Comparison of ENCODE assay signal across 27 mouse cellular contexts in the genomic region with DNA sequence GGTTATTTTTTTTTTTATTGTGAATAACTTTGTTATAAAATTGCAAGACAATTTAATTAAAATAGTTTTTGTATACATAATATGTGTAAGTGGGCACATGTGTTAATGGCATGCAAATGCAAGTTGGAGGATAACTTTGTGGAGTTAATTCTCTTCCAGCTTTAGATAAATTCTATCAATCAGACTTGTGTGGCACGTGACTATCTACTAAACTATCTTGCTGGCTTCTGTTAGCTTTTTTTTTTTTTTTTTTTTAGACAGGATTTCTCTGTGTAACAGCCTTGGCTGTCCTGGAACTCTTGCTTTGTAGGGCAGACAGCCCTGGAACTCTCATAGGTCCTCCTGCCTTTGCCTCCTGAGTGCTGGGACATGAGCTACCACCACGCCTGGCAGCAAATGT. TPM values are rescaled to one million over a fixed set of nuclear protein-coding genes. Genes with fewer than 3 reads are reported as not detected.
A peak's percentile ranks its signal among the peaks of the same experiment; 100 is the strongest.
DNase-seq lines count a peak whose midpoint lies in the region; ATAC-seq and TF ChIP-seq lines count a peak whose summit lies in the region.
"Had no signal": no experiment of that assay in that cellular context is flagged by ENCODE, and none has a peak within 500 bp of the region (broad histone marks: within the 10 kb centered on the region; RNA-seq: fewer than 3 reads in every experiment).

No protein-coding gene starts in this region.

- no peak overlapping the region for H3K27ac ChIP-seq in midbrain, embryonic 11.5 days (ENCODE audit: low read depth, low read length)
- H3K27ac ChIP-seq in midbrain, postnatal 0 days (ENCODE audit: low read depth, low read length) = no peak overlapping the region
- H3K27ac ChIP-seq in CH12.LX (ENCODE audit: insufficient read depth, low read depth) = no peak overlapping the region
- H3K27ac ChIP-seq in MEL (ENCODE audit: control insufficient read depth, low read depth, low read length) = no peak overlapping the region

- no peak for TF ChIP-seq RAD21 in CH12.LX (IDR thresholded peaks at IDR 0.05; ENCODE audit: low read depth, low read length)
- no peak for TF ChIP-seq RAD21 in MEL (IDR thresholded peaks at IDR 0.05; ENCODE audit: low read depth, low read length)

- DNase-seq in heart, adult 11 months = peak; percentile 70
- no peak for DNase-seq in heart, postnatal 10 days
- DNase-seq in midbrain, embryonic 11.5 days (ENCODE audit: low spot score, missing footprints) = peak; percentile 23
- no peak for DNase-seq in midbrain, postnatal 0 days (ENCODE audit: low spot score)
- DNase-seq in CH12.LX (ENCODE audit: extremely low read depth) = no peak
- DNase-seq in MEL (ENCODE audit: low read depth, low spot score) = no peak
- DNase-seq in adrenal gland, postnatal 4 days (ENCODE audit: low spot score in 2 of 2) = no peak
- no peak for DNase-seq in kidney, postnatal 14 days
- DNase-seq: adrenal gland, adult 2 months; adrenal gland, adult 8-10 months; adrenal gland, postnatal 10 days; adrenal gland, postnatal 14 days; adrenal gland, postnatal 25 days; adrenal gland, postnatal 36 days; B cell, adult 2 months; cerebellum, adult 11 months; cerebellum, adult 11-12 months; cerebellum, adult 18-20 months; cerebellum, adult 2 months; cerebellum, adult 8-10 months had no signal

- no peak overlapping the region for H3K9ac ChIP-seq in midbrain, embryonic 11.5 days (ENCODE audit: low read length)
- H3K9ac ChIP-seq in midbrain, postnatal 0 days (replicated peaks; ENCODE audit: low read length, poor library complexity, severe bottlenecking) = no peak overlapping the region
- H3K9ac ChIP-seq in CH12.LX (ENCODE audit: insufficient read depth, low read depth) (no peak overlapping the region), MEL (ENCODE audit: control insufficient read depth, low read depth, low read length, poor library complexity, severe bottlenecking) (no peak overlapping the region)

- no peaks in the 10 kb centered on the region for H3K4me1 ChIP-seq in midbrain, embryonic 11.5 days (ENCODE audit: control insufficient read depth, insufficient read depth, low read length)
- H3K4me1 ChIP-seq in midbrain, postnatal 0 days (ENCODE audit: insufficient read depth, low read length) = no peaks in the 10 kb centered on the region
- H3K4me1 ChIP-seq in CH12.LX (ENCODE audit: control insufficient read depth in 1 of 2, insufficient read depth in 2 of 2) (no peaks in the 10 kb centered on the region), MEL (ENCODE audit: control insufficient read depth in 1 of 2, insufficient read depth in 2 of 2, low read length in 2 of 2) (no peaks in the 10 kb centered on the region)

- dilution Hi-C loops in CH12.LX (cut with MboI; ENCODE audit: extremely low pct_ligation_motif_present, extremely low pct_unique_long_range_greater_than_20kb, low sequenced_read_pairs) = no loop called here

- no peak overlapping the region for H3K4me3 ChIP-seq in midbrain, embryonic 11.5 days (ENCODE audit: low read depth, low read length)
- no peak overlapping the region for H3K4me3 ChIP-seq in midbrain, postnatal 0 days (ENCODE audit: low read depth, low read length)
- H3K4me3 ChIP-seq in CH12.LX (replicated peaks in 1 of 3; ENCODE audit: low read depth in 2 of 3, low read length in 2 of 3, poor library complexity in 1 of 3) (no peak overlapping the region), MEL (ENCODE audit: control insufficient read depth in 1 of 2, insufficient read depth in 1 of 2, low read depth in 2 of 2, low read length in 2 of 2) (no peak overlapping the region)

- 72% methylated on average over 2 of the region's 2 CpGs for WGBS in midbrain, embryonic 11.5 days
- WGBS in midbrain, postnatal 0 days = 73% methylated on average over 2 of the region's 2 CpGs

- intact Hi-C loops in heart, postnatal 10 days (cut with DNase I) = no loop called here

- ATAC-seq in midbrain, embryonic 11.5 days (ENCODE audit: low FRiP score) = no peak
- no peak for ATAC-seq in midbrain, postnatal 0 days (ENCODE audit: low FRiP score)
- ATAC-seq: activated CD4-positive, CD25-positive, alpha-beta regulatory T cell, adult 4 months; CD4-positive, CD25-positive, alpha-beta regulatory T cell, adult 4 months; Patski had no signal

- in situ Hi-C loops in CH12.LX (cut with MboI; ENCODE audit: low pct_ligation_motif_present, low pct_unique_long_range_greater_than_20kb, low sequenced_read_pairs) = no loop called here

- H3K79me2 ChIP-seq in CH12.LX (replicated peaks; ENCODE audit: control insufficient read depth, extremely low read depth, insufficient read depth, poor library complexity, severe bottlenecking) (no peaks in the 10 kb centered on the region), MEL (ENCODE audit: control insufficient read depth, insufficient read depth, low read length, poor library complexity) (no peaks in the 10 kb centered on the region)

- H3K36me3 ChIP-seq in midbrain, embryonic 11.5 days (ENCODE audit: control insufficient read depth, insufficient read depth, low read length) = no peaks in the 10 kb centered on the region
- H3K36me3 ChIP-seq in midbrain, postnatal 0 days (ENCODE audit: insufficient read depth, low read length) = no peaks in the 10 kb centered on the region
- H3K36me3 ChIP-seq in CH12.LX (replicated peaks in 1 of 2; ENCODE audit: control insufficient read depth in 1 of 2, insufficient read depth in 1 of 2, low read length in 1 of 2) (no peaks in the 10 kb centered on the region), MEL (ENCODE audit: control insufficient read depth in 1 of 2, insufficient read depth in 2 of 2, low read length in 2 of 2) (no peaks in the 10 kb centered on the region)
- H3K36me3 ChIP-seq: G1E had no signal

- H3K27me3 ChIP-seq in midbrain, embryonic 11.5 days (ENCODE audit: control insufficient read depth, insufficient read depth, low read length) = no peaks in the 10 kb centered on the region
- H3K27me3 ChIP-seq in midbrain, postnatal 0 days (ENCODE audit: insufficient read depth, low read length) = no peaks in the 10 kb centered on the region
- H3K27me3 ChIP-seq in CH12.LX (replicated peaks) (peaks cover 1% of the 10 kb centered on the region), MEL (ENCODE audit: control insufficient read depth in 1 of 2, insufficient read depth in 2 of 2, low read length in 2 of 2) (peaks cover 3 to 4% of the 10 kb centered on the region in 2 experiments)

- no peak for TF ChIP-seq EP300 in CH12.LX (IDR thresholded peaks at IDR 0.05; ENCODE audit: low read length)
- no peak for TF ChIP-seq EP300 in MEL (IDR thresholded peaks at IDR 0.05; ENCODE audit: low read depth in 1 of 2, low read length in 2 of 2)

- no peak for TF ChIP-seq CTCF in midbrain, postnatal 0 days (IDR thresholded peaks at IDR 0.05)
- TF ChIP-seq CTCF in CH12.LX (conservative IDR thresholded peaks at IDR 0.05 in 1 of 2, IDR thresholded peaks at IDR 0.05 in 1 of 2; ENCODE audit: low read depth in 2 of 2, low read length in 2 of 2) (no peak), MEL (IDR thresholded peaks at IDR 0.05 in 2 of 3, conservative IDR thresholded peaks at IDR 0.05 in 1 of 3; ENCODE audit: control insufficient read depth in 1 of 3, insufficient read depth in 1 of 3, low read depth in 2 of 3, low read length in 3 of 3, poor library complexity in 1 of 3, severe bottlenecking in 1 of 3) (no peak)

- TF ChIP-seq POLR2A in CH12.LX (IDR thresholded peaks at IDR 0.05; ENCODE audit: low read depth, low read length) (no peak), MEL (IDR thresholded peaks at IDR 0.05; ENCODE audit: control insufficient read depth in 1 of 2, insufficient read depth in 1 of 2, low read depth in 1 of 2, low read length in 2 of 2, poor library complexity in 1 of 2) (no peak)

- no peaks in the 10 kb centered on the region for H3K9me3 ChIP-seq in midbrain, embryonic 11.5 days (ENCODE audit: control insufficient read depth, low read length)
- H3K9me3 ChIP-seq in midbrain, postnatal 0 days (ENCODE audit: low read length) = no peaks in the 10 kb centered on the region
- H3K9me3 ChIP-seq in CH12.LX (replicated peaks; ENCODE audit: low read length) (no peaks in the 10 kb centered on the region), MEL (replicated peaks; ENCODE audit: insufficient read depth, low read length) (no peaks in the 10 kb centered on the region)
- H3K9me3 ChIP-seq: G1E had no signal

- no peak overlapping the region for H3K4me2 ChIP-seq in midbrain, embryonic 11.5 days
- no peak overlapping the region for H3K4me2 ChIP-seq in midbrain, postnatal 0 days (ENCODE audit: low read depth, low read length, poor library complexity, severe bottlenecking)
- H3K4me2 ChIP-seq in CH12.LX (ENCODE audit: insufficient read depth, low read depth, poor library complexity, severe bottlenecking) = no peak overlapping the region

TF ChIP-seq in CH12.LX, 34 proteins besides CTCF, POLR2A, EP300 and RAD21:
- peak; percentile 39; the same call in 1 of the 2 replicates for TF ChIP-seq BHLHE40 (IDR thresholded peaks at IDR 0.05; ENCODE audit: low read depth, low read length)
- TF ChIP-seq ZNF384 (IDR thresholded peaks at IDR 0.05; ENCODE audit: low read depth, low read length) = no peak
TF ChIP-seq in CH12.LX: peak in this region for 1.

TF ChIP-seq in MEL, 35 proteins besides CTCF, POLR2A, EP300 and RAD21 (continues in another document):
- no peak for TF ChIP-seq TAL1 (IDR thresholded peaks at IDR 0.05; ENCODE audit: low read length)
- TF ChIP-seq CHD2 (IDR thresholded peaks at IDR 0.05; ENCODE audit: low read length) = no peak

RNA-seq across cellular contexts. Expression of a gene that starts 4.9 kb away (rescaled TPM):
- total RNA-seq in heart, postnatal 10 days (2021) = not detected
- polyA plus RNA-seq in midbrain, embryonic 11.5 days (2014; fragmentation: Nextera tagmentation; extraction: Ambion mirVana) = not detected in 2 replicates
- total RNA-seq in midbrain, postnatal 0 days (2014; rRNA removed) = not detected in 2 replicates
- 0.26 TPM in 1 of 2 replicates, not detected in the other for polyA plus RNA-seq in midbrain, postnatal 0 days (2015; fragmentation: Nextera tagmentation; extraction: Ambion mirVana)
- total RNA-seq in CH12.LX (2012; rRNA removed) (not detected in 2 replicates), CH12.LX (2014; rRNA removed) (not detected in 2 replicates), MEL (2012; rRNA removed) (not detected in 2 replicates)
- polyA plus RNA-seq in CH12.LX (2012; ENCODE audit: insufficient read length, low read depth) (not detected in 2 replicates), MEL (2012; ENCODE audit: insufficient read depth in 1 of 2, insufficient read length in 2 of 2, low read depth in 1 of 2, low replicate concordance in 2 of 2, missing spikeins in 1 of 2) (not detected)
- total RNA-seq in adrenal gland, postnatal 4 days (2021) = not detected
- total RNA-seq: adrenal gland, adult 18-20 months; adrenal gland, adult 2 months; adrenal gland, adult 8-10 months; adrenal gland, postnatal 10 days; adrenal gland, postnatal 14 days; adrenal gland, postnatal 25 days; adrenal gland, postnatal 36 days; G1E had no signal
- polyA plus RNA-seq: activated CD4-positive, CD25-positive, alpha-beta regulatory T cell, adult 4 months; adrenal gland, adult 2 months; brain, embryonic 14.5 days; C2C12; CD4-positive, CD25-positive, alpha-beta regulatory T cell, adult 4 months; cerebellum, adult 2 months; G1E; Patski had no signal

RNA-seq across cellular contexts. Expression of a gene that starts 15.7 kb away (rescaled TPM):
- total RNA-seq in heart, postnatal 10 days (2021) = 10 to 100 TPM; 21.4 to 22.4 TPM
- 40.1 and 47.2 TPM in 2 replicates for polyA plus RNA-seq in midbrain, embryonic 11.5 days (2014; fragmentation: Nextera tagmentation; extraction: Ambion mirVana)
- 36.5 and 42.4 TPM in 2 replicates for total RNA-seq in midbrain, postnatal 0 days (2014; rRNA removed)
- polyA plus RNA-seq in midbrain, postnatal 0 days (2015; fragmentation: Nextera tagmentation; extraction: Ambion mirVana) = 15.9 and 18.9 TPM in 2 replicates
- 8.3 and 9.5 TPM in 2 replicates for total RNA-seq in CH12.LX (2012; rRNA removed)
- total RNA-seq in CH12.LX (2014; rRNA removed) = 13.6 and 14.2 TPM in 2 replicates
- polyA plus RNA-seq in CH12.LX (2012; ENCODE audit: insufficient read length, low read depth) = 10.1 and 11.4 TPM in 2 replicates
- total RNA-seq in MEL (2012; rRNA removed) = 9.8 and 14.3 TPM in 2 replicates
- 10 to 100 TPM; 16.8 to 19.4 TPM for polyA plus RNA-seq in MEL (2012; ENCODE audit: insufficient read depth in 1 of 2, insufficient read length in 2 of 2, low read depth in 1 of 2, low replicate concordance in 2 of 2, missing spikeins in 1 of 2)
- 10 to 100 TPM; 29.1 to 32.0 TPM for total RNA-seq in adrenal gland, postnatal 4 days (2021)

Comparison
In these comparisons a context has a peak if more than half of its experiments do, and no peak if none do; other contexts are left out.
1. DNase-seq: peak in heart, adult 11 months (single experiment) and midbrain, embryonic 11.5 days (single experiment); none in heart, postnatal 10 days (0 of 2), midbrain, postnatal 0 days (single experiment), CH12.LX (single experiment), MEL (single experiment), adrenal gland, postnatal 4 days (0 of 2) and kidney, postnatal 14 days (single experiment).